Mouse (Mus musculus) neural tube, embryonic 11.5 days (tissue): ENCODE measurements around the gene Abcc3. TPM values are rescaled to one million over a fixed set of nuclear protein-coding genes. Genes with fewer than 3 reads are reported as not detected.
A peak's percentile ranks its signal among the peaks of the same experiment; 100 is the strongest.
"Not testable (repeated sequence)": the region's sequence is repeated elsewhere in the genome, so short reads cannot be mapped to it uniquely, and the experiment has no call there.

Experiments used
- ATAC-seq: fragments of 200-750 bp; cut with Nextera tagmentation; 2 replicates; pipeline ENCODE4 v1.8.0; 2017; ENCODE audit warnings: moderate number of reproducible peaks, mild to moderate bottlenecking, moderate TSS enrichment, moderate library complexity; ENCODE audit not compliant: insufficient read depth, low FRiP score, low TSS enrichment
- DNase-seq: peaks from one replicate; pipeline ENCODE4 v3.0.0-alpha.2; 2015; ENCODE audit warnings: low spot score
- H3K27ac ChIP-seq: fragments of 300-500 bp; sonication (generic); 2 replicates; pipeline ENCODE4 v1.5.1; 2014; ENCODE audit warnings: low read depth, mild to moderate bottlenecking, low read length
- H3K27me3 ChIP-seq: fragments of 300-500 bp; sonication (generic); 2 replicates; pipeline ENCODE4 v1.6.1; 2014; ENCODE audit warnings: mild to moderate bottlenecking, low read length, mixed read lengths; ENCODE audit not compliant: control insufficient read depth, insufficient read depth
- H3K36me3 ChIP-seq: fragments of 300-500 bp; sonication (generic); 2 replicates; pipeline ENCODE4 v1.6.1; 2014; ENCODE audit warnings: mild to moderate bottlenecking, low read length, moderate library complexity, mixed read lengths; ENCODE audit not compliant: control insufficient read depth, insufficient read depth
- H3K4me1 ChIP-seq: fragments of 300-500 bp; sonication (generic); 2 replicates; pipeline ENCODE4 v1.6.1; 2014; ENCODE audit warnings: low read length, mixed read lengths; ENCODE audit not compliant: control insufficient read depth, insufficient read depth
- H3K4me2 ChIP-seq: fragments of 300-500 bp; sonication (generic); 2 replicates; pipeline ENCODE4 v1.6.1; 2014; ENCODE audit warnings: low read depth, mild to moderate bottlenecking, moderate library complexity
- H3K4me3 ChIP-seq: fragments of 300-500 bp; sonication (generic); 2 replicates; pipeline ENCODE4 v1.5.1; 2014; ENCODE audit warnings: low read depth, low read length
- H3K9ac ChIP-seq: fragments of 300-500 bp; sonication (generic); 2 replicates; pipeline ENCODE4 v1.6.1; 2014; ENCODE audit warnings: mild to moderate bottlenecking, low read length
- H3K9me3 ChIP-seq: fragments of 300-500 bp; sonication (generic); 2 replicates; pipeline ENCODE4 v1.6.1; 2016; ENCODE audit warnings: low read length; ENCODE audit not compliant: control insufficient read depth
- WGBS: fragments of 180-500 bp; shearing (Covaris S2); extraction: QIAGEN DNeasy Blood & Tissue Kit; methylation state at CpG from one replicate; pipeline ENCODE4 v1.1.7; 2014; 5-methylcytosine and 5-hydroxymethylcytosine counted together
- polyA plus RNA-seq: library from polyadenylated mRNA; unstranded; fragments of >200 nt; fragmentation: Nextera tagmentation; extraction: Ambion mirVana; gene quantifications from 2 replicates; pipeline ENCODE4 v1.2.1, GENCODE M21; 2014

Gene Abcc3
- polyA plus RNA-seq, 1 experiment from 2014 or later: 0.60 TPM

DNA sequence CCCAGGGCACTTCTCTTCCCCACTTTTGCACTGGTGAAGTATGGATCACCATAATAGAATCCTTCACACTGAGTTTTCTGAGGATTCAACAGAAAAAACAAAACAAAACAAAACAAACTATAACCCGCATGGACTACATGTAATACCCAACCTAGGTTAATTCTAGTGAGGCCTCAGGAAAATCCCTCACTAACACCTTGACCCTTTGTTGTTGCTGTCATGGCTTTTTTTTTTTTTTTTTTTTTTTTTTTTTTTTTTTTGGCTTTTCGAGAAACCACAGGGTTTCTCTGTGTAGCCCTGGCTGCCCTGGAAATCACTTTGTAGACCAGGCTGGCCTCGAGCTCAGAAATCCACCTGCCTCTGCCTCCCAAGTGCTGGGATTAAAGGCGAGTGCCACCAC lies 693 bp upstream of the Abcc3 start:
- DNase-seq, H3K36me3 ChIP-seq, H3K9me3 ChIP-seq, H3K27ac ChIP-seq, H3K4me3 ChIP-seq, H3K4me1 ChIP-seq, H3K27me3 ChIP-seq, H3K4me2 ChIP-seq, H3K9ac ChIP-seq, ATAC-seq: not testable (repeated sequence)
- 80% methylated on average over 4 of the region's 4 CpGs for WGBS

DNA sequence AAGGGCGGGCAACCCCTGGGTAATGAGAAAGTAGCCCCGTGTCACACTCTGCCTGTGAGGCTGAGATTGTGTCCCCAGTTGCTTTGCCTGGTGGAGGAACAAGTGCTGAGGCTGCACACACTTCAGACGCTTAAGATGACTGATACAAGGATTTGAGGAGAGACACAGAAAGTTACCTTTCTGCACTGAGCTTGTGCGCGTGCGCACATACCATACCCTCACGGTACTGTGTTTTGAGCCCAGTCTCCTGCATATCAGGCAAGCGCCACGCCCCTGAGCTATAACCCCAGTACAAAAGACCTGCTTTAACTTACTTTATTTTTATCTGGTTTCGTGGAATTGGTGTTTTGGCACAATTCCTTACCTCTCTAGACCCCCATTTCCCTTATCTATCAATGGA lies 1.1 kb downstream of the Abcc3 start:
- Histone ChIP-seq H3K9me3 (no peaks in the 10 kb centered on the region), H3K27me3 (peaks cover 6% of the 10 kb centered on the region; the same call in 1 of the 2 replicates), H3K4me1 (no peaks in the 10 kb centered on the region), H3K27ac (no peak overlapping the region), H3K4me3 (no peak overlapping the region), H3K36me3 (no peaks in the 10 kb centered on the region), H3K4me2 (no peak overlapping the region), H3K9ac (no peak overlapping the region)
- DNase-seq (no peak), ATAC-seq (no peak)
- 91% methylated on average over 10 of the region's 10 CpGs for WGBS

DNA sequence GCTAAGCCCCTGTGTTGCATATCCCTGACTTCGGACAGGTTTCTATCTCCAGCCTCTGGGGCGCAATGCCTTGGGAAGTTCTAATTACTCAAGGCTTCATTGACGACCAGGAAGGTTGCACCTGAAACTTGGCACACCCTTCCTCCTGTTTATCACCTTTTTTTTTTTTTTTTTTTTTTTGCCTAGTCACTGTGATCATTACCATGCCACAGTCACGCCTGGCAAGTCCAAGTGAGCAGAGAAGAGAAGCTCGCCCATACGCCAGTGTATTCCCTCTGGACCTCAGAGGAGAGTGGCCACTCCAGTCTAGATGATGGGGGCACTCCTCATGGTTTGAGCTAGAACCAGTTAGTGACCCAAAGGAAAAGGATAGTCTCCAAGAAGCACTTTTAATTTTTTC lies 2.0 kb downstream of the Abcc3 start:
- Histone ChIP-seq H3K4me2 (no peak overlapping the region), H3K36me3 (no peaks in the 10 kb centered on the region), H3K4me1 (peaks cover 7% of the 10 kb centered on the region), H3K4me3 (no peak overlapping the region), H3K27ac (no peak overlapping the region), H3K27me3 (peaks cover 6% of the 10 kb centered on the region; the same call in 1 of the 2 replicates), H3K9ac (no peak overlapping the region), H3K9me3 (no peaks in the 10 kb centered on the region)
- WGBS: 85% methylated on average over 6 of the region's 6 CpGs
- DNase-seq: no peak
- no peak for ATAC-seq

DNA sequence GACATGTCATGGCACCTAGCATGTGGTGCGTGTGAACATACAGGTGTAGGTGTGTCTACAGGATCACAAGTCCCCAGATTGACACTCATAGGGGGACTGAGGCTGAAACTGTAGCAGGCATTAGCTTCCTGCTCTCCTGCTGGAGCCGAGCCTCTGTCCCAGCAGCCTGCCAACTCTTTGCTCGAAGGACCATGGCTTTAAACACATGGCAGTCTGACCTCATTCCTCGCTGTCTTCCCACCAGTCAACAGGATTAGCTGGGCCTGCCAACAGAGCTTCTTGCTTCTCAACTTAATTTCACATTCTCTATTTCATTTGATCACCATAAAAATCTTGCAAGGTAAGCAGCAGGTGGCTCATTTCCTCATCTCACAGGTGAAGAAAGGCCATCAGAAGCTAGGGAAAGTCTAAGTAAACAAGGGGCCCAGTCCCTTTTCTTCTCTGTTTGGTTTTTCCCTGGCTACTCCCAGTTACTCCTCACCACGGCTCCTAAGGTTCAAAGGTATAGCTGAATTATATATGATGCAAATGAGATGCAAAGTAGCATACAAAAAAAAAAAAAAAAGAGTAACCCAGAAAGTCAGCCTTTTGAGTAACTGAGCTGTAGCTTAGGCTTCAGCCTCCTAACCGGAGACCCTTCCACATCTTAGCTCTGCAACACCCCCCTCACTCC lies 2.9 kb downstream of the Abcc3 start:
- peaks cover 6% of the 10 kb centered on the region; the same call in 1 of the 2 replicates for H3K27me3 ChIP-seq
- no peaks in the 10 kb centered on the region for H3K9me3 ChIP-seq
- H3K4me1 ChIP-seq: peaks cover 10% of the 10 kb centered on the region
- no peak overlapping the region for H3K4me2 ChIP-seq
- no peak overlapping the region for H3K4me3 ChIP-seq
- H3K36me3 ChIP-seq: no peaks in the 10 kb centered on the region
- no peak overlapping the region for H3K27ac ChIP-seq
- ATAC-seq: no peak
- WGBS: 83% methylated on average over 6 of the region's 6 CpGs
- no peak overlapping the region for H3K9ac ChIP-seq
- DNase-seq: peak; percentile 0

DNA sequence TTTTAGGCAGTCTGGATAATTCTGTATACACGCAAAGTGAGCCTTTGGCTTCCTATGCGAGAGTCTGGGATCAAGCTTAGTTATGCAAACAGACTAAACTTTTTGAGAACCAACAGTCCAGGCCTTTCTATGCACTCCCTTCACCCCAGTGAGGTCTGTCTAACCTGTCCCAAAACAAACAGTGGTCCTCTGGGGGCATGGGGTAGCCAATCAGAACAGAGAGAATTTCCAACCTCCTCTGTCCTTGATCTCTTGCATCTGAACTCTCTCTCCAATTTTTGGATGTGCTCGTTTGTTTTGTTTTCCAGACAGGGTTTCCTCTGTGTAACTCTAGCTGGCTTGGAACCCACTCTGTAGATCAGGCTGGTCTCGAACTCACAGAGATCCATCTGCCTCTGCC lies 3.8 kb downstream of the Abcc3 start:
- Histone ChIP-seq H3K9me3 (no peaks in the 10 kb centered on the region), H3K4me2 (no peak overlapping the region), H3K4me3 (no peak overlapping the region), H3K4me1 (peaks cover 10% of the 10 kb centered on the region), H3K9ac (no peak overlapping the region), H3K27me3 (peaks cover 6% of the 10 kb centered on the region; the same call in 1 of the 2 replicates), H3K27ac (no peak overlapping the region), H3K36me3 (no peaks in the 10 kb centered on the region)
- DNase-seq: peak; percentile 1
- no peak for ATAC-seq
- WGBS: 89% methylated on average over 4 of the region's 4 CpGs

DNA sequence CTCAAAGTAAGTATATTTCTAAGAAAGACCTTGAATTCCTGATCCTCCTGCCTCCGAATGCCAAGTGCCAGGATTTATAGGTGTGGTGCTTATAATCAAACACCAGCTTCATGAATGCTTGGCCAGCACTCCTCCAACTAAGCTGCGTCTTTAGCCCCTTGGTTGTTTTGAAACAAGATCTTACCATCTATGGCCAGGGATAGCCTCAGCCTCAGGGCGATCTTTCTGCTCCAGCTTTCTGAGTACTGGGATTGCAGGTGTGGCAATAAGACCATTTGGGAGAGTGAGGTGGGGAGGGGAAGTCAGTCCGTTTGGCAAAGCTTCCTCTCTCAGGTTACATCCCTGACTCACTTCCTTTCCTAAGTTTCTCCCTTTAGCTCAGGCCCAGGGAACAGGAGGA lies 5.0 kb downstream of the Abcc3 start:
- 74% methylated on average over 4 of the region's 4 CpGs for WGBS
- Histone ChIP-seq H3K36me3 (no peaks in the 10 kb centered on the region), H3K27ac (no peak overlapping the region), H3K9ac (no peak overlapping the region), H3K9me3 (no peaks in the 10 kb centered on the region), H3K4me3 (no peak overlapping the region), H3K4me1 (peaks cover 10% of the 10 kb centered on the region), H3K27me3 (peaks cover 4% of the 10 kb centered on the region; the same call in 1 of the 2 replicates), H3K4me2 (no peak overlapping the region)
- ATAC-seq: no peak
- peak; percentile 5 for DNase-seq

DNA sequence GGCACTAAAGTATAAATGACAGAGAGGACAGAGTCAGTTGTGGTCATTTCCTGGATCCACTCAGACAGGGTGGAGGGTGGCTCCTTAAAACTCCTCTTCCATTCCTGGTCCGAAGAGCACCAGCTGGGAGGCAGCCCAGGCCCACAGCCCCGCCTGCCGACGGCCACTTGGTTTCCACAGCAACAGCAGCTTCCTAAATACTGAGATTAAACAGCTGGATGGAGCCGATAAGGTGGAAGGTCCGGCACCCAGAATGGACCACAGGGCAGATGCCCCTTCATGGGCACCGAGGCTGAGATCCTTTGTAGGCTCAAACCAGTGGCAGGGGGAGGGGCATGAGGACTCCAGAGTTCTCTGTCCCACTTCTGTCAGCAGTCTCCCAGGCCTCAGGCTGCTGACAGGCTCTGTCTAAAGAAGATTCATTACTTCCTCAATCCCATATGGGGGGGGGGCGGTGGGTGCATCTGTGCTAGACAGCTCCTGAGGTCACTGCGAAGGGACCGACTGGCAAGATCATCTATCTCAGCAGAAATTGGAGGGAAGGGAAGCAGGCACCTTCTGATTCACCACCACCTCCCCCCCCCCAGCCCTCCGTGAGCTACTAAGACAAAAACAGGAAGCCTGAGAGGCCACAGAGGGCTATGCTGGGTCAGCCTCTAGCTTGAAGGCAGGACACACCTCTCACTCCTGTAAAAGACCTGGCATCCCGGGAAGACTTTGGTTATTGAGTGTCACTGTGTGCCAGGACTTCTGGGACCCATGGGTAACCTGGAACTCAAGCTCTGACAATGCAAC lies 6.6 kb downstream of the Abcc3 start:
- ATAC-seq: peak; percentile 61; the same call in 1 of the 2 replicates
- H3K4me1 ChIP-seq: peaks cover 10% of the 10 kb centered on the region
- H3K4me3 ChIP-seq: no peak overlapping the region
- 19% methylated on average over 11 of the region's 12 CpGs for WGBS
- DNase-seq: peak; percentile 63
- no peaks in the 10 kb centered on the region for H3K36me3 ChIP-seq
- H3K27me3 ChIP-seq: no peaks in the 10 kb centered on the region
- H3K4me2 ChIP-seq: peak overlapping the region; percentile 24
- H3K9me3 ChIP-seq: no peaks in the 10 kb centered on the region
- no peak overlapping the region for H3K27ac ChIP-seq
- no peak overlapping the region for H3K9ac ChIP-seq

DNA sequence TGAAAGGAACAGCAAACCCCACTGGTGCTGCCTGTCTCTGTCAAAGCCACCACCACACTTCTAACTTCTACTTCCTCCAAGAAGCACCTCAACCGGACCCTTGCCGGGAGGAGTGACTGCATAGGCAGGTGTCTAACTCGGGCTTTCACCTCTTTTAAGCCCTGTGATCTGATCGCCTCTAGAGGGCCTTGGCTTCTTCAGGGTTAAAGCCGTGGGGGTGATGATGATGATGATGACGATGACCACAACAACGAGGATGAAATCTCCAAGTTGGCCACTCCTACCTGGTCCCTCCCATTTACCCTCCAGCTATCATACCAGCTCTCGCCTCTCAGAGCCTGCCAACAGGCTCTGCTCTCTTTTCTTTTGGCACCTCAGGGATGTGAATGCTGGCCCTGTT lies 13.1 kb downstream of the Abcc3 start:
- Histone ChIP-seq H3K36me3 (no peaks in the 10 kb centered on the region), H3K9ac (no peak overlapping the region), H3K27ac (no peak overlapping the region), H3K4me2 (no peak overlapping the region), H3K4me3 (no peak overlapping the region), H3K4me1 (no peaks in the 10 kb centered on the region), H3K9me3 (no peaks in the 10 kb centered on the region), H3K27me3 (no peaks in the 10 kb centered on the region)
- 78% methylated on average over 8 of the region's 8 CpGs for WGBS
- peak; percentile 7 for DNase-seq
- ATAC-seq: no peak

DNA sequence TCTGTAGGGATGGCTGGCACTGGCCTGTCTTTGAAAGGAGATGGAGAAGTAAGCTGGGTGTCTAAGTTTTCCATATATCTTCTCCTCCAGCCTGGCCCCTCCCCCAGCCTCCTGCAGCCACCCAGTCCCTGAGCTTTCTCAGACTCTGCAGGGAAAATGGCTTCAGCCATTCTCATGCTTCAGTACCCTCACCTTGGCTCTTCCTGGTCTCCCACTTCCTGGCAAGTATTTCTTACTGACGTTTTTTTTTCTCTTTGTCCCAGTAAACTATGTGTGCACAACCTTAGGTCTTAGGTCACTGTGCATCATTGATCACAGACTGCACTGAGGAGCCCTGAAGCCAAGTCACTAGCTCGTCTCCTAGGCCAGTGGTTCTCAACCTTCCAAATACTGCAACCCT lies 13.7 kb downstream of the Abcc3 start:
- DNase-seq: peak; percentile 9
- Histone ChIP-seq H3K27ac (no peak overlapping the region), H3K4me3 (no peak overlapping the region), H3K4me2 (no peak overlapping the region), H3K27me3 (no peaks in the 10 kb centered on the region), H3K9ac (no peak overlapping the region), H3K4me1 (no peaks in the 10 kb centered on the region), H3K36me3 (no peaks in the 10 kb centered on the region), H3K9me3 (no peaks in the 10 kb centered on the region)
- no peak for ATAC-seq
- WGBS: 20% methylated on average over 2 of the region's 2 CpGs
